Mouse (Mus musculus): ENCODE measurements around the gene Xrcc1.

DNA sequence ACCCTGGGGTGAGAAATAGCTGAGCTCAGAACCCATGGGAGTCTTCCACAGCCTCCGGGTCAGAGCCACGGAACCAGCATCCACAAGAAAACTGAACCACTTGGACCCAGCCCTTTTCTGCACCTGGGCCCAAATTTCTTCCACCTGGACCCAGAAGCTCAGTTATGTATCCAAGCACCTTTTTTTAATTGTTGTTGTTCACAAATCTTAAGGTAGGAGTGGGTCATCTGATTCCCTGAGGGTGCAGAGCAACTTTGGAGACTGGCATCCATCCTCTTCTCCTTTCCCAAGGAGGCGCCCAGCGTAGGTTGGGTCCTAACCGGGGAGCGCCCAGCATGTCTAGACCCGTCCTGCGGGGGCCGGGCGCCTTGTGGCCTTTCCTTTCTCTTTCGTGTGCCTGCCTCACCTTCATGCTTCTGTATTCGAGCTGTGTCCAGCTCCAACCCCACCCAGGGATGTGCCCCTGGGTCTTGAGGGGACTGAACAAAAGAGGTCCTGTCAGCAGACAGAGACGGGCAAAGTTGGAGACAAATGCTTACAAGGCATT is at the start of gene Xrcc1, which contains the start of gene Pinlyp:
- TF ChIP-seq GATA1 (IDR thresholded peaks at IDR 0.05; ENCODE audit: borderline replicate concordance, low read length) (no peak), FLI1 (IDR thresholded peaks at IDR 0.05; ENCODE audit: low read length) (no peak)
